Mouse (Mus musculus) megakaryocyte, embryonic 14.5 days (primary cell): Measurements from ENCODE around the gene Naxe. TPM values are rescaled to one million over a fixed set of nuclear protein-coding genes. Genes with fewer than 3 reads are reported as not detected.

Experiments
- H3K27me3 ChIP-seq: replicated peaks from 2 replicates; pipeline ENCODE3; 2012; ENCODE audit warnings: inconsistent platforms
- H3K36me3 ChIP-seq: replicated peaks from 2 replicates; pipeline ENCODE3; 2012; ENCODE audit warnings: low read length, inconsistent platforms, mixed read lengths
- H3K4me1 ChIP-seq: 2 replicates; pipeline ENCODE4 v1.6.1; 2012; ENCODE audit warnings: inconsistent platforms
- H3K4me3 ChIP-seq: replicated peaks from 2 replicates; pipeline ENCODE3; 2012; ENCODE audit warnings: moderate library complexity, mild to moderate bottlenecking, inconsistent platforms
- H3K9me3 ChIP-seq: 2 replicates; pipeline ENCODE4 v1.6.1; 2012; ENCODE audit warnings: inconsistent platforms
- FLI1 ChIP-seq: IDR thresholded peaks from 2 replicates; pipeline ENCODE4 v1.6.1; 2012; ENCODE audit warnings: low read length, inconsistent platforms, mixed read lengths
- GATA1 ChIP-seq: IDR thresholded peaks from 3 replicates; pipeline ENCODE4 v1.6.1; 2012; ENCODE audit warnings: mixed read lengths, low read length, inconsistent platforms, borderline replicate concordance
- polyA plus RNA-seq: library from polyadenylated mRNA; stranded (reverse); fragments of >175 nt; gene quantifications from 2 replicates; pipeline ENCODE4 v1.2.3, GENCODE M21; 2012; ENCODE audit warnings: low replicate concordance; ENCODE audit not compliant: insufficient read depth

The Naxe gene
- polyA plus RNA-seq, 1 experiment: 44.6 TPM

- TF ChIP-seq FLI1 (no peak), GATA1 (no peak)
- Histone ChIP-seq H3K27me3 (peaks cover 59% of the 10 kb centered on the region), H3K36me3 (no peaks in the 10 kb centered on the region)
Observed at GRCm38 (mm10) chr3:88071783-88072182, 13.5 kb upstream of the Naxe start.

DNA sequence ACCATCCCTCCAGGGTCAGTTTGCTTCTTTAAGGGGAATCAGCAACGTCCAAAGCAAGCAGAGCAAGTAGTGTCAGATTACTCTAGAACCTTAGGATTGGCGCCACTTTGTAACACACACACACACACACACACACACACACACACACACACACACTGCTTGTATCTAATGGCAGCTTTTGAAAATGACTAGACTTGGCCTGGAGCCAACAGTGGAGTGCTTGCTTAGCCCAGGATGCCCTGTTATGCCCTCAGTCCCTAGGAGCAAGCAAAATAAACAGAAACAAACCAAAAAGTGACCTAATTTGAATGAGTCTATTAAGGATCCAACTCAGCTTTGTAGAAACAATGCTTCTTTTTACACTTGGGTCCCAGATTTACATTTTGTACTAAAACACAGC lies 10.1 kb upstream of the Naxe start:
- Histone ChIP-seq H3K27me3 (peaks cover 38% of the 10 kb centered on the region), H3K9me3 (no peaks in the 10 kb centered on the region)
- TF ChIP-seq GATA1 (no peak), FLI1 (no peak)

More at GRCm38 (mm10) chr3:88071783-88072182, 13.5 kb upstream of the Naxe start:
- Histone ChIP-seq H3K4me3 (no peak overlapping the region), H3K4me1 (peaks cover 10% of the 10 kb centered on the region; the same call in 1 of the 2 replicates), H3K9me3 (no peaks in the 10 kb centered on the region)

GRCm38 (mm10) chr3:88057030-88057429 lies 1.3 kb downstream of the Naxe start:
- peaks cover 51% of the 10 kb centered on the region for H3K36me3 ChIP-seq
- H3K9me3 ChIP-seq: no peaks in the 10 kb centered on the region
- no peak for TF ChIP-seq FLI1
- TF ChIP-seq GATA1: no peak
- peaks cover 5% of the 10 kb centered on the region for H3K27me3 ChIP-seq
- peaks cover 20% of the 10 kb centered on the region for H3K4me1 ChIP-seq
- H3K4me3 ChIP-seq: peak overlapping the region; percentile 48

More for the DNA sequence above, 10.1 kb upstream of the Naxe start:
- Histone ChIP-seq H3K4me1 (peaks cover 10% of the 10 kb centered on the region; the same call in 1 of the 2 replicates), H3K36me3 (no peaks in the 10 kb centered on the region), H3K4me3 (no peak overlapping the region)

DNA sequence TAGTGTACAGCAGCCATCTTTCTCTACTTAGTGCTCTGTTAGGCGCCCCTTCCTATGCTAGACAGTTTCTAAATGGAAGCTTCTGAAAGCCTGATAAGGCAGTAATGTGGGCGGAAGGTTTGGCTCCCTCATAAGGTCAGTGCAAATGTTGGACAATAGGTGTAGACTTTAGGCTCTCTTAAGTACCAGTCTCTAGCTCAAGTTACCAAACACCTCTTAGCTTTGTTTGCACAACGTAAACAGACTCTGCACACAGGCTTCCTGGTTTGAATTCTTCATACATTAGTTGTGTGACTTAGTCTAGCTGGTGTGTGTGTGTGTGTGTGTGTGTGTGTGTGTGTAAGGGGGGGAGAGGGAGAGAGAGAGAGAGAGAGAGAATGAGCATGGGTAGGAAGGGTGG lies 8.8 kb downstream of the Naxe start:
- no peak for TF ChIP-seq GATA1
- TF ChIP-seq FLI1: no peak
- peaks cover 53% of the 10 kb centered on the region for H3K36me3 ChIP-seq
- H3K4me3 ChIP-seq: no peak overlapping the region
- H3K9me3 ChIP-seq: no peaks in the 10 kb centered on the region
- H3K4me1 ChIP-seq: peaks cover 16% of the 10 kb centered on the region; the same call in 1 of the 2 replicates
- H3K27me3 ChIP-seq: no peaks in the 10 kb centered on the region

- Histone ChIP-seq H3K4me1 (peaks cover 34% of the 10 kb centered on the region), H3K9me3 (no peaks in the 10 kb centered on the region), H3K36me3 (no peaks in the 10 kb centered on the region), H3K27me3 (peaks cover 18% of the 10 kb centered on the region), H3K4me3 (peak within 1 kb of the TSS; percentile 97)
- TF ChIP-seq GATA1 (no peak), FLI1 (no peak)
Observed at GRCm38 (mm10) chr3:88042661-88043421, 15.5 kb downstream of the Naxe start, which contains the start of gene Gpatch4. TSS of gene Gpatch4 (plus strand) at chr3:88043108.

GRCm38 (mm10) chr3:88035561-88036293 lies 22.6 kb downstream of the Naxe start:
- Histone ChIP-seq H3K36me3 (no peaks in the 10 kb centered on the region), H3K27me3 (peaks cover 46% of the 10 kb centered on the region), H3K4me1 (peaks cover 21% of the 10 kb centered on the region), H3K9me3 (peaks cover 14% of the 10 kb centered on the region), H3K4me3 (peak overlapping the region; percentile 33)
- TF ChIP-seq FLI1: no peak
- no peak for TF ChIP-seq GATA1

GRCm38 (mm10) chr3:88033506-88033905 lies 24.8 kb downstream of the Naxe start:
- H3K9me3 ChIP-seq: peaks cover 15% of the 10 kb centered on the region
- no peaks in the 10 kb centered on the region for H3K36me3 ChIP-seq
- H3K4me1 ChIP-seq: peaks cover 18% of the 10 kb centered on the region
- peaks cover 47% of the 10 kb centered on the region for H3K27me3 ChIP-seq
- TF ChIP-seq FLI1: no peak
- no peak for TF ChIP-seq GATA1
- no peak overlapping the region for H3K4me3 ChIP-seq

GRCm38 (mm10) chr3:88030608-88031395 lies 27.5 kb downstream of the Naxe start:
- no peaks in the 10 kb centered on the region for H3K36me3 ChIP-seq
- H3K27me3 ChIP-seq: peaks cover 61% of the 10 kb centered on the region
- peaks cover 9% of the 10 kb centered on the region for H3K4me1 ChIP-seq
- no peak overlapping the region for H3K4me3 ChIP-seq
- H3K9me3 ChIP-seq: peaks cover 26% of the 10 kb centered on the region
- TF ChIP-seq GATA1 (no peak), FLI1 (no peak)

DNA sequence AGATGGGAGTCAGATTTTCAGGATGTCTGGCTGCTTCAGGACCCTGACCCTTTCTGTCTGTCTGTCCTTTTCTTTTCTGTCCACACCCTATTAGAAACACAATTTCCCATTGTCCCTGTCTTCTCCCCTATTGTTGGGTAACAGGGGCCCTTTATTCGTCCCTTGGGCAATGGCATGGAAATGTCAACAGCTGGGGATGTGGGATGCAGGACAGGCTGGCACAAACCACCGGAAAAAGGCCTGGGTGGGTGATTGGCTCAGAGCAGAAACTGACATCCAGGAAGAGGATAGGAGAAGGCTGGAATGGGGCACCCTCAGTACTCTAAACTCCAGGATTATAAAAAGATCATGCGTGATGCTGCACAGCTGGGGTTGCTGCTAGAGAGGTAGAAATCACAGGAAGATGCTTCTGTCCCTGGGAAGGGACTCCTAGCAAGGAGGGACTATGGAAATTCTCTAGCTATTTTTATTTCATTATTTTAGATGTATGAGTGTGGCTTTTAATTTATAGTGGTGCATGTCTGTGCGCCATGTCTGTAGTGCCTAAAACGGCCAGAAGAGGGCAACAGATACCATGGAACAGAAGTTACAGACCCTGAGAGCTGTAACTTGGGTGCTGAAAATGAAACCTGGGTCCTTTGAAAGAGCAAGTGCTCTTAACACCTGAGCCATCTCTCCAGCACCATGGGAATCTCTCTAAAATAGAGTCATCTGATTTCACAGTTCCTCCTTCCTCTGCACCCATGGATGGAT lies 30.7 kb downstream of the Naxe start, which contains the start of gene Hapln2:
Gene Hapln2, minus strand, starts transcription at position 150 of the 753 bp plus-strand sequence.
- Histone ChIP-seq H3K4me1 (peaks cover 24% of the 10 kb centered on the region), H3K9me3 (peaks cover 20% of the 10 kb centered on the region), H3K4me3 (no peak within 1 kb of the TSS), H3K36me3 (no peaks in the 10 kb centered on the region), H3K27me3 (peaks cover 84% of the 10 kb centered on the region)
- TF ChIP-seq FLI1 (no peak), GATA1 (no peak)
